Mouse (Mus musculus) WW6 (cell line): ENCODE data around the gene Lrch1.

Experiments
- DNase-seq: peaks from one replicate; pipeline ENCODE4 v3.0.0-alpha.2; 2013; ENCODE audit warnings: low read depth, low spot score

Lrch1 gene

GRCm38 (mm10) chr14:74814848-74815789, 132.6 kb downstream of the Lrch1 start:
- DNase-seq, result no peak

DNA sequence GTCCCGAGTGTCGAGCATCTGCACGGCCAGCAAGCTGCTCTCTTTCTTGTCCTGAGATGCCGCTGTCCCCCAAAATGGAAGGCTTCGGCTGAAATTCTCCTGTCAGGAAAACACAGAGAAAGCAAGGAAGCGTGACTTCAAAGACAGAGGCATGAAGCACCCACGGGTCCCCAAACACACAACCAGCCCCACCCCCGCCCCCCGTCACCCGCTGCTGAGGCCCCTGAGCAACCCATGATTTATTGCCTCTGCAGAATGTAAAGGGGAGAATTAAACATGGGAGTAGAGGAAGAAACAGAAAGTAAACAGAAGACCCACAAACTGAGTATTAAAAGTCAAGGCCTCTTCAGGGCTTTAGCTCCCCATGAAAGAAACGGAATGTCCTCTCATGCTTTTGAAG, 136.1 kb downstream of the Lrch1 start:
- DNase-seq, result no peak

DNA sequence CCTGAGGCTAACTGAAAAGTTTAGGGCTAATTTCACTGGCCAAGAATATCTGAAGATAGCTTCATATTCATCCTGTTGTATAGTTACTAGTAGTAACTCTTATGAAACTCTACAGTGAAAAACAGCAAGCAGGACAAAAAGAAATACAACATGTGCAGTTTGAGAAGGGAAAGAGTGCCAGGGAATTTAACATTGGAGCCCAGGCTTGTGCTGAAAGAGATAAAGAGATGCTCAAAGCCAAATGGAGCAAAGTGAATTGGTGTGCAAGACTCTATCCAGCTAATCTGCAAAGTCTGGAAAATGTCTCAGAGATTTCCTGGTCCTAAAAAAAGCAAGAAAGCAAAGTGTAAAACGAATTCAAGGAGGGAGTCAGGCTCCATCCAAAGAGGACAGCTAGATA, 145.7 kb downstream of the Lrch1 start:
- no peak for DNase-seq

- DNase-seq, result no peak
Observed at GRCm38 (mm10) chr14:74798063-74798890, 149.4 kb downstream of the Lrch1 start.

DNA sequence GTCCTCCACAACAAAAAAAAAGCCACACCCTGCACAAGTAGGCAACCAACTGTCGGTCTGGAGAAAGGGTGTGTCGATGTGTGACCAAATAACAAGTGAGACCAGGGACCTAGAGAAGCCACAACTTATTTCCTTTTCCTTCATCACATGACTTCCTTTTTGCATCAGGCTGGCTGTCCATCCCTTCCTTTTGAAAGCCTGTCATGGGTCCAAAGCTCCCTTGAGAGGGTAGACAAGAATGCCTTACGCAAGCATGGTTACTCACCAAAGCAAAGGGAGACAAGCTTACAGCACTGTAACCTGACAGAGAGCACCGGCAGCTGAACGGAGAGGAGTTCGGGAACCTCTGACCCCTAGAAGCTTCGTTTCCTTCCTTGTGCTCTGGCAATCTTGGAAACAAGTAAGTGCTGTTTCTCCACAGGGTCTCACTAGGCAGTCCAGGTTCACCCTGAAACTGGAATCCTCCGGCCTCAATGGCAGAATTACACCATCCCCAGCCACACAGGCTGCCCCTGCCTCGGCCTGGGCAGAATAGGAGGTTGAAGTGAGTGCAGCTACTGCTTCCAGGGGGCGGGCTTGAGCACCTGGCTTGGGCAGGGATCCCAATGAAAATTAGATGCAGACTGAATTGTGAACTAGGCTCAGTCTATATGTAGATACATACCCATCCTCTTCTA, 150.2 kb downstream of the Lrch1 start:
- DNase-seq, result no peak

DNA sequence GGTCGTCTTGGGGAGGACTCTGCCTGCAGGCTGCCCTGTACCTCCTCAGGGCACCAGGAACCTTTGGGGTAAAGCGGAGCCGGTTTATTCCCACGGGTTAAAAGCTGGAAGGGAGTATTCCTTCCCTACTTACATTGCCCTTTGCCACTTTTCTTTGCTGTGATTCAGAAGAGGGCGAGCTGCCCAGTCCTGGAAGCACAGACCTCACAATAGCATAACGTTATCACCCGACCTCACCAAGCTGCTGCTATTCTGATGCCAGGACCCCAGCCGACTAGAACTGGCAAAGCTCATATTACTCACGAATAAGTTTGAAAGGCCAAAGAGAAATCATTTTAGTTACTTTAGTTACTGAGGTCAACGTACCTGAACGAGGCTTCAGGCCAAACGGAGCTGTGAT, 152.7 kb downstream of the Lrch1 start:
- no peak for DNase-seq

- no peak for DNase-seq
Observed at GRCm38 (mm10) chr14:74792793-74793192, 154.9 kb downstream of the Lrch1 start.

DNA sequence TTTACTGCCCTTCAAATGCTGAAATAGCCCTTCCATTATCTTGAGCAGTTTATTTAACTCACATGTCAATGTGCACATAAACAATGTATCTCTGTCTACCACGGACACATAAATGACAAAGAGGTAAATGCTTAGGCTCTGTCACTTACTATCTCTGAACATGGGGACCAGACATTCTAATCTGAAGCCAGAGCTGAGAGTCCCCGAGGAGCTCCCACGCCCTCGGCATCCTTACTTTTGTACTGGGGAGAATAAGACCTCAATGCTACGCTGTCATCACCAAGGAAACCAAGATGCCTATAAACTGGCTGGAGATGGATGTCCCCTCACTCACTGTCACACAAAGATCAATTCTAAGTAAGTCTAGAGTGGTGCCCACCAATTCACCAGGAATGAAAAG, 157.1 kb downstream of the Lrch1 start:
- no peak for DNase-seq

DNA sequence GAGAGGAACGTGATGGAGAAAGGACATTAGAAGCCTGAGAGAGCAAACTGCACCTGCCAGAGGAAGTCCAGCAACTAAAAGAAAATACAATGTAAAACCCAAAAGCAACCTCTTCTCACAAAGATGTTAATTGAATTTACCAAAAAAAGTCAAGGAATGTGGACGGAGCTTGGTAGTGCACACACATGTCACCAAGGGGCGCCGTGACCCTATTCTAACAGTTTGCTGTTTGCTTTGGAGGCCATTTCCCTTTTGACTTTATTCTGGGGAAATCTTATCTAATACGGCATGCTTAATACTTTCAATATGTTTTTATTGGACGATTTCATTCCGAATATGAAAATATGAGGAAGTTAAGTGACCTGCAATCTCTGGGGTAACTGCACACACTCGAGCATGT, 158.9 kb downstream of the Lrch1 start:
- no peak for DNase-seq

DNA sequence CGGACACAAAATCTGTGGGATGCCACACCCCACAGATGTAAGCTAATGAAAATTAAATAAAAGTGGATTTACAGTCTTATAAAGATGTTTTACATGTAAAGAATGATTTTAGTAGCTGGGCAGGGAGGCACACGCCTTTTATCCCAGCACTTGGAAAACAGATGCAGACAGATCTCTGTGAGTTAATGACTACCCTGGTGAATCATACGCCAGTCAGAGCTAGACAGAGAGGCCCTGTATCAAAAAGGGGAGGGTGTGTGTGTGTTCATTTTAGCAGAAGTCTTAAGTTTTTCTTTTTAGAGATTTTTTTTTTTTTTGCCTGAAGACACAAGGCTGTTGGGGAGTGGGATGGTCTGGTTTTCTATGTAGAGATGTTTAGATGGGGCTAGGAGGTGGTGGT, 160.0 kb downstream of the Lrch1 start:
- no peak for DNase-seq

DNA sequence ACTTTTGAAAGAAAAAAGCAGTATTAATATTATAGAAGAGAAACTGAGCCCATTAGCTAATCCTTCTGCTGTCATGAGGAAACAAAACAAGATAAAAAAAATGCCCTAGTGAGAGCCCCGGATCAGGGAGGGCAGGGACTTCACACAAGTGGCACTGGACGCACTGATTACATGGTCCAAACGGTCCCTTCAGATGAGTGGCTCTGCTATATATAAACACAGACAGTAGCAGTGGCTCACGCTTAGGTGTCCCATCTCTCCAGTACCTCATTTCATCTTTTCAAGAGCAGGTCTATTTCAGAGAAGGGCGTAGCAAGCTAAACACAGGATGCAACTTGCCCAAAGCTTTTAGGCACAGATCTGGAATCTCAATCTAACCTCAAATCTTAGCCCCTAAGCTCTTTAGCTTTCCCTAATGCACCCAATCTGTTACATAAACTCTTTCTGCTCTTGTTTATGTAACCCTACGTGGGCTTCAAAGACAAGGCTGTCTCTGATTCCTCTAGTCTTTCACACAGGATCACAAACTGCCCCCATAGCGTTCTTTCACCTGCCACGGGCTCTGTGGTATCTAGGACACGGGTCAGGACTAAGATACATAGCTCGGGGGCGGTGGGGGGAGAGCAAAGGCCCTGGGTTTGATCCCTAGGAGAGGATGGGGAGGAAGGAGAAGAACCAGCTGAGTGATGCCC, 163.3 kb downstream of the Lrch1 start:
- DNase-seq, result no peak

GRCm38 (mm10) chr14:74774046-74774619, 173.5 kb downstream of the Lrch1 start:
- DNase-seq, result no peak

- DNase-seq, result no peak
Observed at GRCm38 (mm10) chr14:74767892-74768291, 179.8 kb downstream of the Lrch1 start.

DNA sequence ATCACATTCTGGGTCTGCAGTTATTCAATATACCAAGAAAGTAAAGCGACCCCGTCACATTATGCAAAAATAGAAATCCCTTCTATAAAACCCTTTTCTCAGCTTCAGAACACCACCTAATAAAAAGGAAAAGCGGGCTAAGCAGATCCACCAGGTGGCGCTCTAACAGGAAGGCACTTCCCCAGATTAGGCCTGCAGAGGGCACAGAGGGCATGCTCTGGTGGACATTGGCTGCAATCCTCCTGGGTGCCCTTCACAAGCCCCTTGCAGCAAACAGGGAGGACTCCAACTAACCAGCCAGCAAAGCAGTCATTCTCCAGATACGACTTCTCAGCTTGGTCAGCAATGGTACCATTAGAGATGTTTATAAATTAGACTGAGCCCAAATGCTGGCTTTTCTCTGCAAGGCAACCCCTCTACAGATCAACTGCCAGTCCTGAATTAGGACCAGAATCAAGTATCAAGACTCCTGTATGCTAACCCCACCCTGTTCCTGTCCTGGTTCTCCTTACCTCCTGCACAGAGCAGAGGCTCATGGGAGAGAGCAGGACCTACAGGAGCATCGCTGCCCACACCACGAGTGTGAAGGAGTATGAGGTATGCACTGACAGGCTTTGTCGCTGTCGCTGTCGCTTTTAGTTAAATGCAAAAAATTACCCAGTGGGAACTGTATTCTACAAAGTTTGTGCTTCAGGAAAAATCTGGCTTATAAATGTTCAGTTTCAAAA, 183.3 kb downstream of the Lrch1 start:
- peak; percentile 24 for DNase-seq

DNA sequence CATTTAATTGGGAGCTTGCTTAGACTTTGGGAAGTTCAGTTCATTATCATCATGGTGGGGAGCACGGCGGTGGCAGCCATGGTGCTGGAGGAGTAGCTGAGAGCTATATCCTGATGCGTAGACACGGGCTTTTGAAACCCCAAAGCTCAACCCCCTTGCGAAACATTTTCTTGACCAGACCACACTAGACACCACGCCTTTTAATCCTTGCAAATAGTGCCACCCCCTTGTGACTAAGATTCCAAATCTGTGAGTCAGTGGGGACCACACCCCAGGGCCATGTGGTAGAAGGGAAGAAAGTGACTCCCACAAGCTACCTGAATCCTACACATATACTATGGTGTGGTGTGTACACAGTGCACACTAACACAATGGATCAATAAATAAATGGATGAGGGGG, 210.8 kb downstream of the Lrch1 start:
- DNase-seq, result no peak

GRCm38 (mm10) chr14:74735471-74735870, 212.2 kb downstream of the Lrch1 start:
- DNase-seq, result no peak

DNA sequence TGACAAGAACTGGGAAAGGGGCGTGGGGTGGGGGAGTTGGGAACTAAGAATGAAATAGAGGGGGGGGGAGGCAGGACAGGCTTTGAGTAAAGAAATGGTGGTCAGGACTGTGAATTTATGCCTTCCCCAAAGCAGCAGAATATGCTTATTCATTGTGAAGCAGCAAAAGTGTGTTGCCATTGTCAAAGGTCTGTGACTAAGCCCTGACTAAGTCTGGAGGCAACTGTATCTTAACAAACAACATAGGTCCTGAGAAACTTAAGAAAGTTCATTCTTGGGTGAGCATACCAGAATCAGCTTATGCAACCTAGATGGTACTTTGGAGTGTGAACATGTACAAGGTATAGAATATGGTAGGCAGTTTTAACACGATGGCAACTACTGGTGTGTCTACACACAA, 214.3 kb downstream of the Lrch1 start:
- DNase-seq, result no peak

GRCm38 (mm10) chr14:74732079-74732783, 215.4 kb downstream of the Lrch1 start, which contains the start of gene Esd:
Esd (plus strand) TSS chr14:74732297.
- DNase-seq, result peak; percentile 88

- no peak for DNase-seq
Observed at GRCm38 (mm10) chr14:74731221-74732078, 216.2 kb downstream of the Lrch1 start.
